Mouse (Mus musculus): ENCODE results near the gene Kxd1. TPM values are rescaled to one million over a fixed set of nuclear protein-coding genes. Genes with fewer than 3 reads are reported as not detected.

Kxd1 gene
- polyA plus RNA-seq, 2 experiments: 52.5 to 60.3 TPM

DNA sequence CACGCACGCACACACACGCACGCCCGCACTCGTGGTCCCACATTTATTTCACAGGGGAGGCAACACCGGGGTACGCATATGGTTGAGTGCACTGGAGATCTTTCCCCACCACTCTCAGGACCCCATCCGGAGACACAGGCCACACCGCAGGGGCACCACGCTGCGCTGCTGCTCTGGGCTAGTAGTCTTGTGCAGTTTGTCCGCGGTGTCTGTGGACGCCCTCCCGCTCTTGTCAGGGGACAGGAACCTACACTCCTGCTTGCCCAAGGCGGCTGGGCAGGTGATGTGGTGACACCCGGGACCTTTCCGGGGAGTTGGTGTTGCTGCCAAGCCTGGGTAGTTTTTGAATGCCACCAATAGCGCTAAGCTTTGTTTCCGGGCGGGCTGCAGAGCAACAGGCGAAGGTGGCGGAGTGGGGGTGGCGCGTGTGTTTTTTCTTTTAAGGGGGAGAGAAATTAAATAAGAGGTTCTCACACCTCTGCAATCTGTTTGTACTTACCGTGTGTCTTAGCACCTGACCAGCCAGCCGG, 33.3 kb downstream of the Kxd1 start:
- peak overlapping the region; percentile 62 for H3K9ac ChIP-seq (ENCODE audit: low read depth, low read length, severe bottlenecking)
- no peak for ATAC-seq (ENCODE audit: low FRiP score, low read depth)

DNA sequence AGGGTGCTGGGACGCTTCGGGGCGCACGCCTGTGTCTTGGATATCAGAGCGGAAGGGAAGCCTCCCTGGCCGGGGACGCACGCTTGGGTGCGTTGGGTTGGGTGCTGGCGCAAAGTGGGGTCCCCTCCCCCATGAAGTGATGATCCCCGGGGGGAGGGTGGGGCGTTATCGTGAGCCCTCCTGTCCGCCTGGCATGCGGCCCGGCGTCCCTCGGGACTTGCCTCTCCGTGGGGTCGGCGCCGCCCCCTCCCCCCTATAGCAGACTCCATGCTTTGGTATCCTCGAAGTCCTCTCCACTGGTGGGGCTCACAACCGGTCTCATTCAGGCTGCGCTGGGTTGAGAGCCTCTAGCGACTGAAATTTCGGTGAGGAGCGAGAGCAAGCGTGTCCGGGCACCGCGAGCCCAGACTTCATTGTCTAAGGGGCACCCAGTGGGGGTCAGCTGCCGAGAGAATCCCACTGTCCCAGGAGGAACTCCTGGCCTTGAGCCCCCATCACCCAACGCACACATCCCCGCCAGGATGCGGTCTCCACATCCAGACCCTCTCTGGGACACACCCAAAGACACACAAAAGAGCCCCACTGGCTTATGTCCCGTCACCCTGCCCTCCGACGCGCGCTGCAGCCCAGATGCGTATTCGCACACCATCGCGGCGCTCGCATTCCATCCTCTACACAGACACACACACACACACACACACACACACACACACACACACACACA, 33.9 kb downstream of the Kxd1 start:
- peaks cover 65% of the 10 kb centered on the region for H3K4me1 ChIP-seq (ENCODE audit: control insufficient read depth, insufficient read depth, low read length)

More for the DNA sequence above, 33.3 kb downstream of the Kxd1 start:
- peaks cover 57% of the 10 kb centered on the region for H3K27me3 ChIP-seq (ENCODE audit: control insufficient read depth, insufficient read depth, low read length)
- H3K4me1 ChIP-seq (ENCODE audit: control insufficient read depth, insufficient read depth, low read length): peaks cover 58% of the 10 kb centered on the region
- H3K36me3 ChIP-seq (ENCODE audit: control insufficient read depth, insufficient read depth, low read length): no peaks in the 10 kb centered on the region
- 2% methylated on average over 28 of the region's 28 CpGs for whole genome bisulfite sequencing
- peak overlapping the region; percentile 91 for H3K4me2 ChIP-seq (replicated peaks; ENCODE audit: low read depth, low read length, severe bottlenecking)
- no peaks in the 10 kb centered on the region for H3K9me3 ChIP-seq (ENCODE audit: control insufficient read depth, low read length)
- H3K27ac ChIP-seq (replicated peaks; ENCODE audit: low read depth, low read length): peak overlapping the region; percentile 73
- H3K4me3 ChIP-seq (replicated peaks; ENCODE audit: low read length): peak overlapping the region; percentile 55
- no peak for TF ChIP-seq POLR2A (IDR thresholded peaks at IDR 0.05; ENCODE audit: borderline replicate concordance, extremely low read depth, insufficient read depth, insufficient read length)
- DNase-seq (ENCODE audit: low spot score): no peak

DNA sequence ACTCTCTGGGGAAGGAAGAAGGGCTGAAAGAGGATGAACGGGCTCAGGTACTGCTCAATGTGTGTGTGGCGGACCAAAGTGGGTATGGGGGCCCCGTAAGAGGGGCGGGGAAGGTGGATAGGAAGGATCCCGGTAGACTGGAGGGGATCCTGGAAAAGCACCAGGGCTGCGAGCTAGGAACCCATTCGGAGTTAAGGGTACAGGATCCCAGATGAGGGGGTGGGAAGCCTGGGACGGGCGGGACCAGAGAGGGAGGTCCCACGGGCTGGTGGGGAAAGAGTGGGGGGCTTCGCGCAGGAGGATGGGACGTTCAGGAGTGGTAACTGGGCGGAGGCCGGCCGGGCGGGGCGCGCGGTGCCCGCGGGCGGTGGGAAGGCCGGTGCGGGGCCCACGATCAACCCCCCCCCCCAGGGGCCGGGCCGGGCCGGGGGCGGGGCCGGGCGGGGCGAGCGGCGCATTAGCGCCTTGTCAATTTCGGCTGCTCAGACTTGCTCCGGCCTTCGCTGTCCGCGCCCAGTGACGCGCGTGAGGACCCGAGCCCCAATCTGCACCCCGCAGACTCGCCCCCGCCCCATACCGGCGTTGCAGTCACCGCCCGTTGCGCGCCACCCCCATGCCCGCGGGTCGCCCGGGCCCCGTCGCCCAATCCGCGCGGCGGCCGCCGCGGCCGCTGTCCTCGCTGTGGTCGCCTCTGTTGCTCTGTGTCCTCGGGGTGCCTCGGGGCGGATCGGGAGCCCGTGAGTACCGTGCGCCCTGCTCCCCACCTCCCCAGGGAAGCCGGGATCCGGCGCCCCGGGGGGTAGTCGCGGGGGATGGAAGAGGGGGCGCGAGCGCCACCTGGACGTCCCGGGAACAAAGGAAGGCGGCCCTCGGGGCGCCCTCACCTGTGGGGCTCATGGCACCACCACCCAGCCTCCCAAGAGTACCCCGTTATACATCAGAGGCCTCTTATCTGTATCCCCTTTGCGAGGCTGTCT, 34.8 kb downstream of the Kxd1 start, which contains the start of gene Crlf1:
Crlf1 (plus strand) TSS at position 495 of the 977 bp plus-strand sequence.
- H3K9me3 ChIP-seq (ENCODE audit: control insufficient read depth, low read length): no peaks in the 10 kb centered on the region
- no peaks in the 10 kb centered on the region for H3K36me3 ChIP-seq (ENCODE audit: control insufficient read depth, insufficient read depth, low read length)
- WGBS: 0% methylated on average over 33 of the region's 93 CpGs
- no peak for DNase-seq (ENCODE audit: low spot score)
- peak within 1 kb of the TSS; percentile 62 for H3K9ac ChIP-seq (ENCODE audit: low read depth, low read length, severe bottlenecking)
- no peak for TF ChIP-seq POLR2A (IDR thresholded peaks at IDR 0.05; ENCODE audit: borderline replicate concordance, extremely low read depth, insufficient read depth, insufficient read length)
- ATAC-seq (ENCODE audit: low FRiP score, low read depth): peak; percentile 20; the same call in 1 of the 2 replicates
- H3K4me1 ChIP-seq (ENCODE audit: control insufficient read depth, insufficient read depth, low read length): peaks cover 74% of the 10 kb centered on the region
- peaks cover 70% of the 10 kb centered on the region for H3K27me3 ChIP-seq (ENCODE audit: control insufficient read depth, insufficient read depth, low read length)
- H3K4me2 ChIP-seq (replicated peaks; ENCODE audit: low read depth, low read length, severe bottlenecking): peak within 1 kb of the TSS; percentile 91
- peak within 1 kb of the TSS; percentile 73 for H3K27ac ChIP-seq (replicated peaks; ENCODE audit: low read depth, low read length)
- peak within 1 kb of the TSS; percentile 55 for H3K4me3 ChIP-seq (replicated peaks; ENCODE audit: low read length)

More for the DNA sequence above, 33.9 kb downstream of the Kxd1 start:
- Histone ChIP-seq H3K4me2 (replicated peaks; ENCODE audit: low read depth, low read length, severe bottlenecking) (peak overlapping the region; percentile 91), H3K27ac (replicated peaks; ENCODE audit: low read depth, low read length) (peak overlapping the region; percentile 73), H3K9ac (ENCODE audit: low read depth, low read length, severe bottlenecking) (peak overlapping the region; percentile 62), H3K36me3 (ENCODE audit: control insufficient read depth, insufficient read depth, low read length) (no peaks in the 10 kb centered on the region), H3K9me3 (ENCODE audit: control insufficient read depth, low read length) (no peaks in the 10 kb centered on the region), H3K4me3 (replicated peaks; ENCODE audit: low read length) (peak overlapping the region; percentile 55), H3K27me3 (ENCODE audit: control insufficient read depth, insufficient read depth, low read length) (peaks cover 61% of the 10 kb centered on the region)
- ATAC-seq (ENCODE audit: low FRiP score, low read depth) (no peak), DNase-seq (ENCODE audit: low spot score) (no peak)
- TF ChIP-seq POLR2A (IDR thresholded peaks at IDR 0.05; ENCODE audit: borderline replicate concordance, extremely low read depth, insufficient read depth, insufficient read length): no peak
- WGBS: 2% methylated on average over 46 of the region's 47 CpGs

DNA sequence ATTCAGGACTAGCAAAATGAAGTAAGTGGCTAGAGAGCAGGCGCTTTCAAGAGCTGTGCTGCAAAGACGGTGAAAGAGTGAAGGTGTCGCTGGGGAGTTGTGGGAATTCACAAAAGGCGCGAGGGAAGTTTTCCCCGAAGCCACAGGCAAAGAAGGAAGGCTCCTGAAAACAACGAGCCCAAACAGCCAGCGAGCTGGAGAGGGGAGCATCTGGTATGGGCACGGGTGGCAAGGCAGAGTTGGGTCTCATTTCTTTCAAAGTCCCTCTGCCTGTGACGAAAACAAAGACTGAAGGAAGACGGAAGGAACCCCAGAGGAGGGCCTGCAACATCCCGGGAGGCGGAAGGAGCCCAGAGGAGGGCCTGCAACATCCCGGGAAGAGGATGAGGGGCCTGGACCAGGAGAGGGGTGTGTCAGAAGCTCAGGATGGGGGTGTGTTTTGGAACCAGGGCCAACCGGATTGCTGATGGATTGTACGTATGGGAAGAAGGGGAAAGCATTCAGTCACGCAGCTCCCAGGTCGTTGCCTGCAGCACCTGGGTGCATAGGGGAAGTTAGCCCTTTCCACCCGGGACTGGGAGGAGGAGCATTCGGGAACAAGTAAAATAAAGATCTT, 36.8 kb downstream of the Kxd1 start:
- Histone ChIP-seq H3K27ac (replicated peaks; ENCODE audit: low read depth, low read length) (peak overlapping the region; percentile 10; the same call in 1 of the 2 replicates), H3K4me1 (ENCODE audit: control insufficient read depth, insufficient read depth, low read length) (peaks cover 81% of the 10 kb centered on the region)
- no peak for DNase-seq (ENCODE audit: low spot score)

More for the DNA sequence above, 36.8 kb downstream of the Kxd1 start:
- Histone ChIP-seq H3K4me3 (replicated peaks; ENCODE audit: low read length) (0 out of 2 replicates have a peak overlapping the region, but pooled peaks have one; percentile 1), H3K9me3 (ENCODE audit: control insufficient read depth, low read length) (no peaks in the 10 kb centered on the region), H3K27me3 (ENCODE audit: control insufficient read depth, insufficient read depth, low read length) (peaks cover 73% of the 10 kb centered on the region), H3K36me3 (ENCODE audit: control insufficient read depth, insufficient read depth, low read length) (no peaks in the 10 kb centered on the region), H3K4me2 (replicated peaks; ENCODE audit: low read depth, low read length, severe bottlenecking) (peak overlapping the region; percentile 91), H3K9ac (ENCODE audit: low read depth, low read length, severe bottlenecking) (no peak overlapping the region)
- 2% methylated on average over 20 of the region's 20 CpGs for WGBS
- no peak for ATAC-seq (ENCODE audit: low FRiP score, low read depth)
- TF ChIP-seq POLR2A (IDR thresholded peaks at IDR 0.05; ENCODE audit: borderline replicate concordance, extremely low read depth, insufficient read depth, insufficient read length): no peak
